Mouse (Mus musculus) cerebellum, adult 8-10 months (tissue): ENCODE measurements around the gene Fam71e1.
A peak's percentile ranks its signal among the peaks of the same experiment; 100 is the strongest.

ENCODE experiments used
- DNase-seq: peaks from one replicate; pipeline ENCODE4 v3.0.0; 2022

Fam71e1 gene

DNA sequence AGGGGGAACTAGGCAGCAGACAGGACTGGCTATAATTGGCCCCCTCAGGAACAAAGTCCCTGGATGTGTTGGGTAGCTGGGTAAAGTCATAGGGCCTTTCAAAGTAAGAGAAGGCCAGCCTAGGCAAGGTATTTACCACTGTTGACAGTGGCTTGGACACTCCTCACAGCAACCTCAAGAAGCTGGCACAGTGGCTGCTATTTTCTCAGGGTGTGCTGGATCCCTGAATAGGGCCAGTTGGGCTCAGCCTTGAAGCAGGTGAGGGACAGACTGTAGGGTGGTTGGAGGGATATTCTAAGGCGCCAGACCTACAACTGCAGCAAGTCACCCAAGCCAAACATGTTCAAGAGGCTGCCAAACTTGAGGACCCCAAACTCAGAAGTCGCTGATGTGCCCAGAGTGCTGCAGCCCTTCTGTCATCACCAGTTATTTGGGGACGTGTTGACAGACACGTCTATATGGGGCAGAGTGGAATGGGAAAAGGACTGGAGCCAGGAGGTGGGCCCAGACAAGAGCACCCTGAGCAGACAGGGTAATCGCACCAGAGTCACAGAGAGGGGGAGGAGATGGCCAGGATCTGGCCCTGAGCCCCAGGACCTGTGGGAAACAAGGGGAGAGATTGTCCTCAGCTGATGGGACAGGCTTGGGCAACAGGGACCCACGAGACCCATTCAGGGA lies 24.4 kb upstream of the Fam71e1 start:
- DNase-seq: no peak

DNA sequence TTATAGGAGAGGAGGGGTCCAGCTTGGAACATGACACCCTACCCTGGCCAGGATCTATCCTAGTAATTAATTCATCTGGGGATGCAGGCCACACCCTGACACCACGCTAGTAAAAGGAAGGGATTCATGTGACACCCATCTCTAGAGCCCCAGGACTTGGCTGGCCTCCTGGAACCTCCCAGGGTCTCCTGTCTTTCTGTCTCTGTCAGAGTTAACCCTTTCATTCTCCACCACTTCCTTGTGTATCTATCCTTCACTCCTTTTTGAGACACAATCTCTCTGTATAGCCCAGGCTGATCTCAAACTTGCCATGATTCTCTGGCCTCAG lies 23.9 kb upstream of the Fam71e1 start:
- no peak for DNase-seq

- DNase-seq: no peak
Measured at GRCm38 (mm10) chr7:44472961-44473646, 23.3 kb upstream of the Fam71e1 start.

GRCm38 (mm10) chr7:44474419-44474818 lies 22.0 kb upstream of the Fam71e1 start:
- DNase-seq: no peak

DNA sequence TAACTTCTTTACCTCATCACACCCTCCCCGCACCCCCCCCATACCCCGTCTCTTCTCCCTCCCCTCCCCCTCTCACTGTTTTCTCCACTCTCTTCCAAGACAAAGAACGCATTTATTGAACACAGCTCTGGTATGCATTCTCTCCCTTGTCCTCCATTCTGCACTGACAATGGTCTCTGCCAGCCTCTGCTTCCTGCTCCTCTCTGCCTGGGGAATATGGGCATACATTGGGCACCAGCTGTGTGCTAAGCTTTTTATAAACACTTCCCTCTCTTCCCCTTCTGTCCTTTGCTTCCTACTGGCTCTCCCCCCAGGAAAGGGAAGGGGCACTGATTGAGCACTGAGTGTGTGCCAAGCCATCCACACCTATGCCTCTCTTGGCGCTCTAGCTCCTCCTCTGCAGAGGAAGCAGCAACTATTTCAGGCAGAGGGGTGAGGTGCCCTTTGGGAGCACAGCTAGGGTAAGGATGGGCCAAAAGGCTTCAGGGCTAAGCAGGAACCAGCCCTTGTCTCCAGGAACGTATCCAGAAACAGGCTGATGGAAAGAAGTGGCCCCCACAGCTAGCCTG lies 21.3 kb upstream of the Fam71e1 start:
- no peak for DNase-seq

- DNase-seq: no peak
Measured at GRCm38 (mm10) chr7:44482836-44483435, 13.4 kb upstream of the Fam71e1 start.

DNA sequence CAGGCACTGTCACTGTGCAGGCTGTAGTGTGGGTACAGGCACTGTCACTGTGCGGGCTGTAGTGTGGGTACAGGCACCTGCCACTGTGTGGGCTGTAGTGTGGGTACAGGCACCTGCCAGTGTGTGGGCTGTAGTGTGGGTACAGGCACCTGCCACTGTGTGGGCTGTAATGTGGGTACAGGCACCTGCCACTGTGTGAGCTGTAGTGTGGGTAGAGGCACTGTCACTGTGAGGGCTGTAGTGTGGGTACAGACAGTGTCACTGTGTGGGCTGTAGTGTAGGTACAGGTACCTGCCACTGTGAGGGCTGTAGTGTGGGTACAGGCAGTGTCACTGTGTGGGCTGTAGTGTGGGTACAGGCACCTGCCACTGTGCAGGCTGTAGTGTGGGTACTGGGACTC lies 12.3 kb upstream of the Fam71e1 start:
- DNase-seq: no peak

GRCm38 (mm10) chr7:44484841-44485571 lies 11.4 kb upstream of the Fam71e1 start:
- peak; percentile 84 for DNase-seq

DNA sequence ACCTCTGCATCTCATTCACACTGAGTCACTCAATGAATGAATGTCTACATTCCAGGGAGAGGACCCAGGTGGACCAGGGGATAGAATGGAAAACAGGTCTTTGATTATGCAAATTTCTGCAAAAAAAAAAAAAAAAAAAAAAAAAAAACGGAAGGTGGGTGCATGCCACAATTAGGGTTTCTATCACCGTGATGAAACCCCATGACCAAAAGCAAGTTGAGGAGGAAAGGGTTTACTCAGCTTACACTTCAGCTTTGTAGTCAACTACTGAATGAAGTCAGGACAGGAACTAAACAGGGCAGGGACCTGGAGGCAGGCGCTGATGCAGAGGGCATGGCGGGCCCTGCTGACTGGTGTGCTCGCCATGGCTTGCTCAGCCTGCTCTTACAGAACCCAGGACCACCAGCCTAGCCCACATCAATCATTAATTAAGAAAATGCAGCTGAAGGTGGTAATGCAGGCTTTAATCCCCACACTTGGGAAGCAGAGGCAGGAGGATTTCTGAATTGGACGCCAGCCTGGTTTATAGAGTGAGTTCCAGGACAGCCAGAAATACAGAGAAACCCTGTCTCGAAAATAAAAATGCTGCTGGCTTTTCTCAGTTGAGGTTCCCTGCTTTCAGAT lies 10.7 kb upstream of the Fam71e1 start:
- DNase-seq: no peak

- no peak for DNase-seq
Measured at GRCm38 (mm10) chr7:44486927-44487575, 9.3 kb upstream of the Fam71e1 start.

DNA sequence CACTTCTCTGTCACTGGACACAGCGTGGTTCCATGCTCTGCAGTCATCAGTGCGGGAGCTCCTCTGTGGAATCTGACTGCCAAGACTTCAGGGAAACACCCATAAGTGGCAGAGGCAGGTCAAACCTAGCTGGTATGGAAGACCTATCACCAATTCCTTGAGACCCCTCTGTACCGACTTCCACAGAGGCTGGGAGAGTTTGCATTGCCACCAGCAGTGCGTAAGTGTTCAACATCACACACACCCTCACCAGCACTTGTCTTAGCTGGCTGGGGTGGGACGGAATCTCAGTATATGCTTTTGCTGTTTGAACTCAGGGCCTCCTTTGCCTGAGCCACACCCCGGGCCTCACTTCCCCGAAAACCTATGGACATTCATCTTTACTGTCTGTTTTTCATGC lies 8.4 kb upstream of the Fam71e1 start:
- no peak for DNase-seq

DNA sequence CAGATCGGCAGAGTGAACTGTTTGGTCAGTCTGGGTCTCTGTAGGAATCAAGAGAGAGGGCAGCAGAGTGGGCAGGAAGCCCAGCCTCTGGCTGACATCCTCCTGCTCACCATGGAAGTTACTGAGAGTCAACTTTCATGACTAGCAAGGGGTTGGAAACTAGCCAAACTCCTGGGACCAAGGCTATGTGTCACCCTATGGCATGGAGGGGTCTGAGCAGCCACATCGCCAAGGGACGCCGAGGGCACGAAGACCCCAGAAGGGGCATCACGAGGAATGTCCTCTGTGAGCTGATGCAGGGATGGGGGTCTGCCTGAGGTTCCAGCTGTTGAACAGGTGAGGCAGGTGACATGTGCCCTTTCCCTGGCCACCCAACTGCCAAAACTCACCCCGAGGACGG lies 7.8 kb upstream of the Fam71e1 start:
- DNase-seq: no peak

- DNase-seq: no peak
Measured at GRCm38 (mm10) chr7:44490281-44490680, 6.1 kb upstream of the Fam71e1 start.

- no peak for DNase-seq
Measured at GRCm38 (mm10) chr7:44491391-44491790, 5.0 kb upstream of the Fam71e1 start.

GRCm38 (mm10) chr7:44492166-44492826 lies 4.1 kb upstream of the Fam71e1 start:
- no peak for DNase-seq

- DNase-seq: no peak
Measured at GRCm38 (mm10) chr7:44494681-44495080, 1.7 kb upstream of the Fam71e1 start.

- no peak for DNase-seq
Measured at GRCm38 (mm10) chr7:44495086-44495485, 1.3 kb upstream of the Fam71e1 start.

- no peak for DNase-seq
Measured at GRCm38 (mm10) chr7:44496771-44497109, 359 bp downstream of the Fam71e1 start.

- DNase-seq: no peak
Measured at GRCm38 (mm10) chr7:44497361-44498055, 1.1 kb downstream of the Fam71e1 start.

- no peak for DNase-seq
Measured at GRCm38 (mm10) chr7:44498922-44499321, 2.5 kb downstream of the Fam71e1 start.

DNA sequence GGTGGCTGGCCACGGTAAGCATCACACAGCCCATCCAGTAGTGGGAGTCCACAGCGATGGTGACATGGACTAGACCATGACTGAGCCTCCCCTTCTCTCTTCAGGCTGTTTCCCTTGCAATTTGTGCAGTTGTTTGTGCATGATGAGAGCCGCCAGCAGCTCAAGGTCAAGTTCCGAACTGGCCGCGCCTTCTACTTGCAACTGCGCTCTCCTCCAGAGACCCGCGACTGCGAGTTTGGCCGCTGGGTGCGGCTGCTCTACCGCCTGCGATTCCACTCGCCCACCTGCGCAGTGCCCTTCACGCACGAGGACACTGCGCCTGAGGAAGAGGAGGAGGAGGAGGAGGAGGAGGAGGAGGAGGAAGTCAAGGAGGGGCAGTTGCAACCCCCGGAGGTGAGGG lies 3.7 kb downstream of the Fam71e1 start:
- DNase-seq: no peak
